Mouse (Mus musculus) erythroblast, embryonic 14.5 days (primary cell): ENCODE measurements around the gene Spag5. TPM values are rescaled to one million over a fixed set of nuclear protein-coding genes. Genes with fewer than 3 reads are reported as not detected.

ENCODE experiments used
- H3K27me3 ChIP-seq: 2 replicates; pipeline ENCODE4 v1.6.1; 2012; ENCODE audit warnings: inconsistent platforms; ENCODE audit not compliant: control insufficient read depth
- H3K36me3 ChIP-seq: 2 replicates; pipeline ENCODE4 v1.6.1; 2012; ENCODE audit warnings: mild to moderate bottlenecking, inconsistent platforms; ENCODE audit not compliant: control insufficient read depth
- H3K4me1 ChIP-seq: 2 replicates; pipeline ENCODE4 v1.6.1; 2012; ENCODE audit warnings: inconsistent platforms; ENCODE audit not compliant: control insufficient read depth
- H3K4me3 ChIP-seq: replicated peaks from 2 replicates; pipeline ENCODE3; 2012; ENCODE audit warnings: moderate library complexity, mild to moderate bottlenecking, inconsistent platforms
- H3K9me3 ChIP-seq: 2 replicates; pipeline ENCODE4 v1.6.1; 2012; ENCODE audit warnings: low read length, inconsistent platforms, mixed read lengths; ENCODE audit not compliant: control insufficient read depth
- GATA1 ChIP-seq: IDR thresholded peaks from 2 replicates; pipeline ENCODE4 v1.6.1; 2012; ENCODE audit warnings: low read length, inconsistent platforms, mixed read lengths
- TAL1 ChIP-seq: IDR thresholded peaks from 3 replicates; pipeline ENCODE4 v1.6.1; 2012; ENCODE audit warnings: low read length, inconsistent platforms, mixed read lengths
- polyA plus RNA-seq: library from polyadenylated mRNA; stranded (reverse); fragments of >175 nt; gene quantifications from 2 replicates; pipeline ENCODE4 v1.2.3, GENCODE M21; 2012

Spag5 gene
- polyA plus RNA-seq, 1 experiment, result 21.5 TPM

DNA sequence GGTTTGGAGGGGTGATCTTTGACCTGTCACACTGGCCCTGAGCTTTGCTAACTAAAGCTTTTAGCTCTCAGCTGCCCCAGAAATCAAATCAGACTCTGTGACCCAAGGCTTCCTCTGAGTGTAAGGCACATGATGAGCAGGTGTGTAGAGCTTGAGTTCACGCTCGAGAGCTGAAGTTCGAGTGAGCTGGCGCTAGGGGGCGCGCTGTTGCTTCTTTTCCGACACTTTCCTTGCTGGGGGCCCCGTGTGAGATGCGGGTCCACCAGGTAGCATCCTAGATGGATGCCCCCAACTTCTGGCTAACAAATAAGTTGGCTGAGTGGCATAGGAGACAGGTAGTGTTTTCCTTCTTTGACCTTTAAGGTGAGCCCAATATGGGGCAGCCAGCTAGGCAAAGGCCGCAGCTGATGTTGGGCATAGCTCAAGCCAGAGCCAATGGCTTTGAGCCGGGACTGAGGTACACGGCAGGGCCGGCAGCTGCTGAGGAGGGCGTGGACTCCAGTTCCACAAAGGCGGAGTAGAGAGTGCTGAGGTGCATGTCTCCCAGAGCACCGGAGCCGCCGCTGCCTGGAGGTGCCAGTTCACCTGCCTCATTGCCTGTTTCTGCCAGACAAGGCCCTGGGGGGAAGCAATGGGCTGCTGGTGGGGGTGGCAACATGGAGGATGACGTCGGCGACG is 57.1 kb downstream of the Spag5 start:
- no peaks in the 10 kb centered on the region; the same call in 1 of the 2 replicates for H3K27me3 ChIP-seq
- H3K9me3 ChIP-seq, result no peaks in the 10 kb centered on the region
- TF ChIP-seq TAL1 (no peak), GATA1 (no peak)
- H3K36me3 ChIP-seq, result no peaks in the 10 kb centered on the region
- H3K4me3 ChIP-seq, result no peak overlapping the region
- H3K4me1 ChIP-seq, result peaks cover 21% of the 10 kb centered on the region

DNA sequence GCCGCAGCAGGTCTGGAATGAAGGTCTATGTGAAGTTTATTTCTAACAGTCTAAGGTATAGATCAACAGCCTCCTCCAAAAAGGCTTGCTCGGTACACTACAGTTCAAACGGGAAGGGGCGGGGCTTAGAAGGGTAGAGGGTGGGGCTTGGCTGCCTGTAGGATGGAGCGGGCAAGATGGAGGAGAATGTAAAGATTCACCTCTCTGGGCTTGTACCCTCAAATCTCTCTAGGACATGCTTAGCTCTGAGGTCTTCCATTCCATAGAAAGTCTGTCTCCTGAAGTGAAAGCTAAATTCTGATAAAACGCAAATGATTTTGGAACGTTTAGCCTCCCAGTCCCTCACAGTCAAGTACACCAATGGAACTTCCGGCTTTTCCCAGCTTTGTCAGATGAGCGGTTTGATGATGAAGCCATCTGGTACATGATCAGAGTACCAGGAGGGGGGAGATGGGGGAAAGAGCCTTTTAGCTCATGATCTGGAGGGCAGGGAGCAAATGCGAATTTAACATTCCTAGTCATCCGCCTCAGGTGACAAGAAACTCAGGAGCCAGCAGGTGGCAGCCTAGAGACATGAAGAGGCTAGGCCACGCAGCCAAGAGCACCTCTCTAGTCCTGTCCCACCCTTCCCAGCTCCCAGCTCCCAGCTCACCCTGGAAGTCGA is 58.9 kb downstream of the Spag5 start:
- no peaks in the 10 kb centered on the region for H3K36me3 ChIP-seq
- no peak for TF ChIP-seq GATA1
- no peak for TF ChIP-seq TAL1
- no peaks in the 10 kb centered on the region for H3K9me3 ChIP-seq

DNA sequence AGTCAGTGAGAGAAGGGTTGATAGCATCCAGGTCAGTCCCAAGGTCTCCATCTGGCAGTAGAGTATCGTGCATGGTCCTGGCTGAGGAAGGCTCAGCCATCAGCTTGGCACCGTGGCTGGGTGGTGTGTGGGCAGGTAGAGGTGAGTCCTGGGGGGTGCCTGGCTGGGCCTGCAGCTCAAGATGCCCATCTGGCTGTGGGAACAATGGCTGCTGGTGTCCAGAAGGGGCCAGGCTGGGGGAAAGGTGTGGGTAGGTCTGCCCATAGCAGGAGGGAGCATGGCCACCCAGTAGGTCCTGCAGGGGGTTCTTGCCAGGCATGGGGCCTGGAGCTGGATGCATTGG is 59.4 kb downstream of the Spag5 start:
- peaks cover 21% of the 10 kb centered on the region for H3K4me1 ChIP-seq
- no peak for TF ChIP-seq TAL1
- TF ChIP-seq GATA1, result no peak
- peak overlapping the region; percentile 61 for H3K4me3 ChIP-seq
- no peaks in the 10 kb centered on the region for H3K36me3 ChIP-seq
- H3K9me3 ChIP-seq, result no peaks in the 10 kb centered on the region
- no peaks in the 10 kb centered on the region; the same call in 1 of the 2 replicates for H3K27me3 ChIP-seq

More for the DNA sequence above, 58.9 kb downstream of the Spag5 start:
- H3K4me3 ChIP-seq, result peak overlapping the region; percentile 61
- H3K27me3 ChIP-seq, result no peaks in the 10 kb centered on the region; the same call in 1 of the 2 replicates
- peaks cover 21% of the 10 kb centered on the region for H3K4me1 ChIP-seq

DNA sequence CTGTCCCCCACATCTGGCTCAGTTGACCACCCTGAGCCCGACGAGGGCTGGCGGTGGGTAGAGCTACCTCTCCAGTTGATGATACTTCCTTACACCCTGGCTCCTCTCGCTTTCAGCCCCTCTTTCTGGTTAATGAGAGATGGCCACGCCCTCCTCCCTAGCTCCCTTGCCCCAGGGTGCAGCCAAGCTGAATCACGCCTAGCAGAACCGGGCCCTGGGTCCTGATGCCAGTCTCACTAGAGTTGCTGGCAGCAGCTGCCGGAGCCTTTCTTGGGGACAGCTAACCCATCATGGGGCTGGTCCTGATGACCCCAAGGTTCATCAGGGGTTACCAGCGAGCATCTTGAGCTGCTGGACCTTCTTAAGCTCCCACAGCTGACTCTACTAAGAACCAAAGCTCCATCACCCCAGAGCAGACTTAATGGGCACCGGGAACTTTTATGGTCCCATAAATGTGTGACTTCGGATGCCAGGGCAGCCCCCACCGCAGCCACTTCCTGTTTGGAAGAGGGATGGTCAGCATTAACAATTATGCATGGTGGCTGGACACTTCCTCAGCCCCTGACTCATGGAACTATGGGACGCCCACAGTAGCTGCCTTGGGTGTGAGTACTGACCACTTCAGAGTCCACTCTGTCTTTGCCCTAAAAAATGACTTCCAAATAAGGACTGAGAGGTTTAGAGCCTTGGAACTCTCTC is 62.1 kb downstream of the Spag5 start:
- Histone ChIP-seq H3K4me3 (no peak overlapping the region), H3K27me3 (no peaks in the 10 kb centered on the region; the same call in 1 of the 2 replicates), H3K36me3 (no peaks in the 10 kb centered on the region), H3K9me3 (no peaks in the 10 kb centered on the region), H3K4me1 (peaks cover 20% of the 10 kb centered on the region)
- no peak for TF ChIP-seq TAL1
- no peak for TF ChIP-seq GATA1

DNA sequence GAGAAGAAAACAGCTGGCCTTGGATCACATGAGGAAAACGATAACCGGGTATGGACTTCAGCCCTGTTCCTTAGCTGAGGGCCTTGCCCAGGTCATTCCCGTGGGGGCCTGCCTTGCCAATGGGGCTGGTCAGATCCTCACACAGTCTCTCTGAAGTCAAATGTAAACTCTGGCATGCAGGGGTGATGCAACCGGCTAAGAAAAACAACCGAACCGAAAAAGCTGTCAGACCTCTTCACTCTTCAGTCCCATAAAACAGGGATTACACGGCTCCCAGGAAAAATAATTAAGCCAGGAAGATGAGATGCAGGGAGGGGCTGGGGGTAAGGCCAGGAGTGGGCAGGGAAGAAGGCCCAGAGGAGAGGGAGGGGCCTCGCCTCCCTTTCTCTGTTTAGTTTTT is 62.8 kb downstream of the Spag5 start:
- Histone ChIP-seq H3K27me3 (no peaks in the 10 kb centered on the region), H3K4me3 (no peak overlapping the region), H3K9me3 (no peaks in the 10 kb centered on the region), H3K36me3 (no peaks in the 10 kb centered on the region), H3K4me1 (peaks cover 16% of the 10 kb centered on the region)
- TF ChIP-seq GATA1 (no peak), TAL1 (no peak)

DNA sequence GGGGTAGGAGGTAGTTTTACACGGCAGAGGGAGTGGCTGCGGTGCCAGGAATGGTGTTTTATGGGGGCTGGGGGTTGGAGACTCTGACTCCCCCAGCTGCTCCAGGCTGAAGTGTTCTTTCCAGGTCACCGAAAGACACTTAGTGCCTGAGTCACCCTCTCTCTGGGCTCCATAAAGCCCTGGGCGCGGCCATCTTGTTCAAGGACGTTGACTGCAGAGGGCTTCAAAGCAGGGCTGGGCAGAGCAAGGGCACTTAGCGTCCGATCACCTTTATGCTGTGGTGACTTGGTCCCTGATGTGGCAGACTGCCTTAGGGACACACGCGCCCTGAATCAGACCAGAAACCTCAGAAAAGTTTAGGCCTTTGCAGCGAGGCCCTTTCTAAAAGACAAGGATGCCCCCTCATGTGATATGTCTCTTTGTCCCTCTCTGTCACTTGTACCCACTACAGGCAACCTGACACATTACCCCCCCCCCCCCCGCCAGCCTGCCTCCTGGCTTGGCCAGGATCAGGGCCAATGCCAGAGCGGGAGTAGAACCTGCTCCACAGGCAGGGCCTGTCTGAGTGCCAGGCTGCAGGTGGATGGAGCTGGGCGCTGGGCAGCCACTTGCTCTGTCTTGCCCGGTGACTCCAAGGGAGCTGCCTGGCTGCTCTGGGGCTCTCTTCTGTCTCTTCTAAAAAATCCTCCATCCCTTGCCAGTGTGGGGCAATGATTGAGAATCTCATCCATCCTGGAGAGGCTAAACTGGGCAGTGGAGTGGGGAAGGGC is 66.3 kb downstream of the Spag5 start:
- Histone ChIP-seq H3K27me3 (no peaks in the 10 kb centered on the region), H3K9me3 (no peaks in the 10 kb centered on the region), H3K36me3 (no peaks in the 10 kb centered on the region), H3K4me1 (no peaks in the 10 kb centered on the region), H3K4me3 (no peak overlapping the region)
- no peak for TF ChIP-seq GATA1
- no peak for TF ChIP-seq TAL1

DNA sequence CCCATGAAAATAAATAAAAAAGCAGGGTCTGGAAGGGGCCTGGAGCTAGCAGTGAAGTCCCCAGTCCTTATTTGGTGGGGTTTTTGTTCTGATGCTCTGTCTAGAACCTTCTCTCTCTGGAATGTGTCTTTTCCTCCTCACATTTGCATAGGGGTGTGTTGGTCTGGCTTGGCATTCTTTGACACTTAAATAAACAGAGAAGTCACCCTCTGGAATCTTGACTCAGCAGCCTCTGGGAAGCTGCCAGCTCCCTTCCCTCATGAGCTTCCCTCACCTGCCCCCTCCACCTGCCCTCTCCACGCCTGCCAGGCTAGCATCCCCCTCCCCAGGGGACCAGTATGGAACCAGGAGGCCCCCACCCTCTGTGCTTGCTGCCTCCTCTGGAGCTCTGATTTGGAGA is 69.1 kb downstream of the Spag5 start:
- Histone ChIP-seq H3K4me1 (no peaks in the 10 kb centered on the region), H3K36me3 (no peaks in the 10 kb centered on the region), H3K9me3 (no peaks in the 10 kb centered on the region), H3K27me3 (no peaks in the 10 kb centered on the region), H3K4me3 (no peak overlapping the region)
- TF ChIP-seq GATA1 (no peak), TAL1 (no peak)

DNA sequence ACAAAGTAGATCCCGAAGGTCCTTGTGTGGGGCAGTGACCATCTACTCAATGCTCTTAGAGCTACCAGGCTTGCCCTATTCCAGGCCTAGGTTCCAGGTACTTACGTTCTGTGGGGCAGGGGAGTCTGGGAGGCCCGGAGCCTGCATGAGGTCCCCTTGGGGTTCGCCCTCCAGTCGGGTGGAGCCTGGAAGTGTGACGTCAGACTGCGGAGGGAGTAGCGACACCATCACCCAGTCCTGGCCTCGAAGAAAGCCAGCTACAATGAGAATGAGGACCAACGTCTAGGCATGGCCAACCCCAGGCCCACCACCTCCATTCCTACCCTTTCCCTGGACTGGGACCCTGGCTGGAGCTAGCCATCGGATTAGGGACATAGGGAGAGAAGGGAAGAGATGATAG is 70.4 kb downstream of the Spag5 start:
- Histone ChIP-seq H3K36me3 (no peaks in the 10 kb centered on the region), H3K4me1 (no peaks in the 10 kb centered on the region), H3K4me3 (no peak overlapping the region), H3K9me3 (no peaks in the 10 kb centered on the region), H3K27me3 (no peaks in the 10 kb centered on the region)
- no peak for TF ChIP-seq GATA1
- no peak for TF ChIP-seq TAL1

Other genes starting within 250 kb of the Spag5 start
- gene Eral1, start 221.1 kb upstream of the Spag5 start, polyA plus RNA-seq, result 0.14 and 0.29 TPM in 2 replicates
- gene Fam222b, start 206.9 kb upstream of the Spag5 start, polyA plus RNA-seq, result 0.77 and 0.78 TPM in 2 replicates
- gene Traf4, start 135.9 kb upstream of the Spag5 start, polyA plus RNA-seq, result 7.2 and 9.4 TPM in 2 replicates
- gene Nek8, start 124.9 kb upstream of the Spag5 start, polyA plus RNA-seq, result 1.7 and 2.0 TPM in 2 replicates
- 91.9 and 97.7 TPM in 2 replicates for gene Tlcd1, start 124.8 kb upstream of the Spag5 start, polyA plus RNA-seq
- gene Rpl23a, start 117.9 kb upstream of the Spag5 start, polyA plus RNA-seq, result 168 and 429 TPM in 2 replicates
- gene Rab34, start 113.1 kb upstream of the Spag5 start, polyA plus RNA-seq, result 0.13 and 0.26 TPM in 2 replicates
- not detected in 2 replicates for gene Proca1, start 108.1 kb upstream of the Spag5 start, polyA plus RNA-seq
- gene Sdf2, start 55.8 kb upstream of the Spag5 start, polyA plus RNA-seq, result 0.32 and 0.49 TPM in 2 replicates
- gene Supt6, start 55.5 kb upstream of the Spag5 start, polyA plus RNA-seq, result 9.4 and 11.6 TPM in 2 replicates
- 0.97 and 2.3 TPM in 2 replicates for gene 2610507B11Rik, start 39.8 kb upstream of the Spag5 start, polyA plus RNA-seq
- 0.07 TPM in 1 of 2 replicates, not detected in the other for gene BC030499, start 10.7 kb upstream of the Spag5 start, polyA plus RNA-seq
- 0.12 and 0.22 TPM in 2 replicates for gene Aldoc, start 21.4 kb downstream of the Spag5 start, polyA plus RNA-seq
- 3.2 and 3.8 TPM in 2 replicates for gene Pigs, start 26.9 kb downstream of the Spag5 start, polyA plus RNA-seq
- 1.7 and 1.9 TPM in 2 replicates for gene Unc119, start 42.0 kb downstream of the Spag5 start, polyA plus RNA-seq
- not detected in 2 replicates for gene Foxn1, start 85.0 kb downstream of the Spag5 start, polyA plus RNA-seq
- not detected in 2 replicates for gene Slc13a2, start 120.7 kb downstream of the Spag5 start, polyA plus RNA-seq
- gene Slc46a1, start 164.2 kb downstream of the Spag5 start, polyA plus RNA-seq, result 0.08 TPM in 1 of 2 replicates, not detected in the other
- not detected in 2 replicates for gene Sarm1, start 196.2 kb downstream of the Spag5 start, polyA plus RNA-seq
- gene Vtn, start 197.6 kb downstream of the Spag5 start, polyA plus RNA-seq, result 0.28 and 0.44 TPM in 2 replicates
- not detected in 2 replicates for gene Sebox, start 201.9 kb downstream of the Spag5 start, polyA plus RNA-seq
- 0.55 TPM in 2 replicates for gene Tmem199, start 210.6 kb downstream of the Spag5 start, polyA plus RNA-seq
- gene Poldip2, start 210.7 kb downstream of the Spag5 start, polyA plus RNA-seq, result 1.2 and 1.4 TPM in 2 replicates
- 0.07 and 0.21 TPM in 2 replicates for gene Tnfaip1, start 234.8 kb downstream of the Spag5 start, polyA plus RNA-seq
- 8.0 and 9.4 TPM in 2 replicates for gene Ift20, start 234.8 kb downstream of the Spag5 start, polyA plus RNA-seq
- 0.50 and 0.64 TPM in 2 replicates for gene Tmem97, start 249.2 kb downstream of the Spag5 start, polyA plus RNA-seq